Mouse (Mus musculus) embryonic facial prominence, embryonic 13.5 days (tissue): ENCODE measurements around the gene Vangl1. TPM values are rescaled to one million over a fixed set of nuclear protein-coding genes. Genes with fewer than 3 reads are reported as not detected.

Source experiments
- ATAC-seq: fragments of 200-750 bp; cut with Nextera tagmentation; 2 replicates; pipeline ENCODE4 v1.8.0; 2017; ENCODE audit warnings: low read depth; ENCODE audit not compliant: insufficient number of reproducible peaks, insufficient read depth, low FRiP score, low TSS enrichment
- H3K27ac ChIP-seq: fragments of 300-500 bp; sonication (generic); 2 replicates; pipeline ENCODE4 v1.5.1; 2015; ENCODE audit warnings: moderate library complexity, mild to moderate bottlenecking, inconsistent platforms
- H3K27me3 ChIP-seq: fragments of 300-500 bp; sonication (generic); 2 replicates; pipeline ENCODE4 v1.6.1; 2015; ENCODE audit warnings: mild to moderate bottlenecking, inconsistent platforms
- H3K36me3 ChIP-seq: fragments of 300-500 bp; sonication (generic); 2 replicates; pipeline ENCODE4 v1.6.1; 2015; ENCODE audit warnings: mild to moderate bottlenecking, inconsistent platforms
- H3K4me1 ChIP-seq: fragments of 300-500 bp; sonication (generic); 2 replicates; pipeline ENCODE4 v1.6.1; 2015; ENCODE audit warnings: inconsistent platforms
- H3K4me2 ChIP-seq: fragments of 300-500 bp; sonication (generic); 2 replicates; pipeline ENCODE4 v1.6.1; 2015; ENCODE audit warnings: moderate library complexity, mild to moderate bottlenecking, inconsistent platforms
- H3K4me3 ChIP-seq: fragments of 300-500 bp; sonication (generic); 2 replicates; pipeline ENCODE4 v1.5.1; 2015; ENCODE audit warnings: mild to moderate bottlenecking, inconsistent platforms
- H3K9ac ChIP-seq: fragments of 300-500 bp; sonication (generic); 2 replicates; pipeline ENCODE4 v1.6.1; 2015; ENCODE audit warnings: mild to moderate bottlenecking, inconsistent platforms
- H3K9me3 ChIP-seq: fragments of 300-500 bp; sonication (generic); 2 replicates; pipeline ENCODE4 v1.6.1; 2016; ENCODE audit warnings: inconsistent platforms
- WGBS: fragments of 180-500 bp; shearing (Covaris S2); methylation state at CpG from one replicate; pipeline ENCODE4 v1.1.7; 2015; ENCODE audit warnings: mixed read lengths; 5-methylcytosine and 5-hydroxymethylcytosine counted together
- polyA plus RNA-seq: library from polyadenylated mRNA; unstranded; fragments of >200 nt; fragmentation: Nextera tagmentation; extraction: Ambion mirVana; gene quantifications from 2 replicates; pipeline ENCODE4 v1.2.1, GENCODE M21; 2015

The Vangl1 gene
- polyA plus RNA-seq, 1 experiment from 2014 or later = 13.9 TPM

DNA sequence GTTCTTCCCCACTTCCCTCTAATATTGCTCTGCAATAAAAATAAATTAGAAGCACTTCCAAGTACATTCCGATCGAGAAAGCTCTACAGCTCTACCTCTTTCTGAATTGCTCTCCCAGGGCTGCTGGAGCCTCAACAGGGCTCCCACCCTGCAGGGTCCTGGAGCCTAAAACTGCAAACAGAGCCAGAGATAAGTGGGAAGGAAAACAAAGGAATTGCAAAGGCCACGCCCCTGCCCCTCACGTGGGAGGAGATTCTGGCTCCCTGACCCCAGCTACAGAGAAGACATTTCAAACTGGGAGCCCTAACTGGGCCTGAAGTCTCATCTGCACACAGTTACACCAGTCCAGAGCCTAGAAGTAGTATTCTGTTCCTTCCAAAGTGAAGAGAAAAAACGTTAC, 6.7 kb downstream of the Vangl1 start:
- Histone ChIP-seq H3K4me3 (no peak overlapping the region), H3K4me1 (peaks cover 60% of the 10 kb centered on the region), H3K27ac (no peak overlapping the region), H3K36me3 (peaks cover 10% of the 10 kb centered on the region), H3K9ac (no peak overlapping the region), H3K9me3 (no peaks in the 10 kb centered on the region), H3K27me3 (peaks cover 10% of the 10 kb centered on the region; the same call in 1 of the 2 replicates), H3K4me2 (no peak overlapping the region)
- ATAC-seq = no peak
- WGBS = 30% methylated on average over 5 of the region's 5 CpGs

DNA sequence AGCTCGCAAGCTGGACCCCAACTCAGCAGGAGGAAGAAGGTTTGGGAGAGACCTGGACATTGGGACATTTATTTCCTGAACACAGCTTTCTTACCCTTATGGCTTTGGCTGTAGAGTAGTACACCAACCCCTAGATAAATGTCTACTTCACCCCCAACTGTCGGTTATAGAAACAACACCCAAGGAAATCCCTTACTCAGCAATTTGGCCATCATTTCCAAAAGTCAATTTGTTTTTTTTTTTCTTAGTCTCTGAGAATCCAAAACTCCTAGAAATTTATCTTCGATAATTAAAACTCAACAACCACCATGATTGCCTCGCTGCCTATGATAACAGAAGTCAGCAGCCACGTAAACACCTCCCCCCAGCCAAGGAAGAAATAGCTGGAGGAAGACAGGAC, 7.3 kb downstream of the Vangl1 start:
- Histone ChIP-seq H3K27ac (no peak overlapping the region), H3K27me3 (peaks cover 10% of the 10 kb centered on the region; the same call in 1 of the 2 replicates), H3K9me3 (no peaks in the 10 kb centered on the region), H3K36me3 (peaks cover 10% of the 10 kb centered on the region), H3K4me1 (peaks cover 63% of the 10 kb centered on the region), H3K4me3 (no peak overlapping the region), H3K4me2 (no peak overlapping the region), H3K9ac (no peak overlapping the region)
- 86% methylated on average over 5 of the region's 5 CpGs for WGBS
- no peak for ATAC-seq

DNA sequence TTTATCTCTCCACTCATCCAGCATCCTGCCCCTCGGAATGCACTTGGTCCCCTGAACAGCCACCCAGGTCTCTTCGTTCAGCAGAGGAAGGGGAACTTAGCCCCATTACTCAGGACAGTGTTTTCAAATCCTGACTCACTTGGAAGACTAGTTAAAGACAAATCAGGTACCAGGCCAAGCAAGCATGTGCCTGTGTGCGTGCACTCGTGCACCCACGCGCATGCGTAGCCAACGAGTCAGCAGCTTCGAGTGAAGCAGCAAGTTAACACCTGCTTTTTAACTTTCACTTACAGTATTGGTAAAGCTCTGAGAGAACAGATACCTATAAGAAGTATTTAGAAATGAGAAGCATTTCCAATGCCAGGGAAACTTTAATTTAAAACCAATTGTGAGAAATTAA, 8.3 kb downstream of the Vangl1 start:
- H3K9ac ChIP-seq = no peak overlapping the region
- no peaks in the 10 kb centered on the region for H3K9me3 ChIP-seq
- ATAC-seq = no peak
- H3K27me3 ChIP-seq = peaks cover 10% of the 10 kb centered on the region; the same call in 1 of the 2 replicates
- peaks cover 63% of the 10 kb centered on the region for H3K4me1 ChIP-seq
- H3K4me3 ChIP-seq = no peak overlapping the region
- H3K27ac ChIP-seq = no peak overlapping the region
- no peak overlapping the region for H3K4me2 ChIP-seq
- H3K36me3 ChIP-seq = peaks cover 10% of the 10 kb centered on the region
- WGBS = 94% methylated on average over 9 of the region's 9 CpGs

GRCm38 (mm10) chr3:102195762-102196161, 8.7 kb downstream of the Vangl1 start:
- 63% methylated on average over 2 of the region's 2 CpGs for WGBS
- no peak for ATAC-seq
- H3K27me3 ChIP-seq = peaks cover 10% of the 10 kb centered on the region; the same call in 1 of the 2 replicates
- no peak overlapping the region for H3K4me3 ChIP-seq
- no peak overlapping the region for H3K4me2 ChIP-seq
- H3K4me1 ChIP-seq = peaks cover 63% of the 10 kb centered on the region
- H3K27ac ChIP-seq = no peak overlapping the region
- H3K9me3 ChIP-seq = no peaks in the 10 kb centered on the region
- H3K9ac ChIP-seq = no peak overlapping the region
- H3K36me3 ChIP-seq = peaks cover 10% of the 10 kb centered on the region

DNA sequence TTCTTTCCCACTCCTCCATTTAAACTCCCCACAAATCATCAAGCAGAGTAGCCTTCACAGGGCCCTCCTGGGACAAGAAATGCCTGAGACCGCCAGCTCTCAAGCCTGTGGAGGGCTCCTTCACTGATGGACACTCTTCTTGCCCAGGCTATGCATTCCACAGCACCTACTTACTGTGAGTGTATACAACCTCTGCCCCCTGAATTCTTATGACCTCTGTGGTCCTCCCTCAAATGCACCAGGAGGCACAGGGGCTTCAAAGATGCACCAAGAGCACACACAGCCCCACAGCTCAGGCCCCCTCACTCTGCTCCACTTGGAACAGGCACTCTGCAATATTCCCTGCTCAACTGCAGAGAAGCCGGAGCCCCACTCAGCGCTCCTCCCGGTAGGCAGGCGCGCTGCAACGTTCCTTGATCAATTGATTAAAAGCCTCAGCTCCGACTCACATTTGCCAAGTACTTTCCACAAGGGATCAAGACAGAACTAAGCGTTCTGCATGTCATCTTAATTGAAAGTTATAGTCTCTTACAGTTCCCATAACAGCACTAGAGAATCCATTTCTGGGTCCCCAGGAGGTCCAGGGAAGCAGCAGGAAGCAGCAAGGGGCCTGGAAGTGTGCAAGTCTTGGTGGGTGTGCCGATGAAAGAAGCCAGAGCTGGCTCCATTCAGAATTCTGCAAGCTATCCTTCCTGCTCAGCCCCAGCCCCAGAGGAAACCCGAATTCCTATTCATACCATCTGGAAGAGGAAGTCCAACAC, 10.0 kb downstream of the Vangl1 start:
- peaks cover 70% of the 10 kb centered on the region for H3K4me1 ChIP-seq
- H3K36me3 ChIP-seq = peaks cover 10% of the 10 kb centered on the region
- H3K27me3 ChIP-seq = peaks cover 10% of the 10 kb centered on the region; the same call in 1 of the 2 replicates
- WGBS = 6% methylated on average over 11 of the region's 11 CpGs
- peak overlapping the region; percentile 42 for H3K4me2 ChIP-seq
- no peak overlapping the region; the same call in 1 of the 2 replicates for H3K4me3 ChIP-seq
- H3K9ac ChIP-seq = peak overlapping the region; percentile 32; the same call in 1 of the 2 replicates
- H3K9me3 ChIP-seq = no peaks in the 10 kb centered on the region
- no peak for ATAC-seq
- peak overlapping the region; percentile 85 for H3K27ac ChIP-seq

DNA sequence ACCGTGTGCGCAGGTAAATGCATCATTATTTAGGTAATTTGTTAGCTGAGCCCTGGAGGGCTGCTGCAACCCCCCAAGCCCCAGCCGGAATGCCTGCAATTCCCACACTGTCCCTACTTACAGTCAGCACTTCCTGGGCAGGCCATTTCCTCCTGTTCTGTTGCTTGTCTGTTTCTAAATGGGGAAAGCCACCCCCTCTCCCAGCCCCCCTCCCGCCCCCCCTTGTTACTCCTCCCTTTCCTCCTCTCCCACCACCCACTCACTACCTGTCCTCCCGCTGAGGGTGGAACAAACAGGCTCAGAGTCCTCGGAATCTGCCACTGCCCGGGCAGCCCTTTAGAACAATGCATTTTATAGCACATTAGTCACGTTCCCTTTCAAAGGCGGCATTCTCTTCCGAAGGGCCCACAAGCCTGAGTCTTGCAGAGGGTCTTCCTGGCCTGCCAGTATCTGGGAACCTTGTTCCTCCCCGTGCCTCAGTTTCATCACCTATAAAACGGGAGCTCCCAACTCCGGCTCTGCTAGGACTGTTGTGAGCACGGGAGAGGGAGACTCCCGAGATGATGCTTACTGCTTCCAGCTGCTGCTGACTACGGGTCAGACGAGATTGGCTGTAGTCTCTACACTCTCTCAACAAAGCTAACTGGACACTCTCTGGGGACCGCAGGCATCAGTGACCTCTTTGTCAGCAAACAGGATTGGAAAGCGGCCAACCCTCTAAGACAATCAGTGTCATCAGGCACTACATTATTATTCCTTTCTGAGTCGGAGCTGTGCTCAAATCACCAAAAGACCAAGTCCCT, 10.8 kb downstream of the Vangl1 start:
- Histone ChIP-seq H3K4me2 (peak overlapping the region; percentile 42), H3K4me3 (no peak overlapping the region; the same call in 1 of the 2 replicates), H3K9me3 (no peaks in the 10 kb centered on the region), H3K4me1 (peaks cover 73% of the 10 kb centered on the region), H3K27ac (peak overlapping the region; percentile 85), H3K27me3 (peaks cover 10% of the 10 kb centered on the region; the same call in 1 of the 2 replicates), H3K36me3 (peaks cover 10% of the 10 kb centered on the region), H3K9ac (no peak overlapping the region)
- 7% methylated on average over 20 of the region's 20 CpGs for WGBS
- ATAC-seq = 0 out of 2 replicates have a peak, but pooled peaks have one; percentile 3

DNA sequence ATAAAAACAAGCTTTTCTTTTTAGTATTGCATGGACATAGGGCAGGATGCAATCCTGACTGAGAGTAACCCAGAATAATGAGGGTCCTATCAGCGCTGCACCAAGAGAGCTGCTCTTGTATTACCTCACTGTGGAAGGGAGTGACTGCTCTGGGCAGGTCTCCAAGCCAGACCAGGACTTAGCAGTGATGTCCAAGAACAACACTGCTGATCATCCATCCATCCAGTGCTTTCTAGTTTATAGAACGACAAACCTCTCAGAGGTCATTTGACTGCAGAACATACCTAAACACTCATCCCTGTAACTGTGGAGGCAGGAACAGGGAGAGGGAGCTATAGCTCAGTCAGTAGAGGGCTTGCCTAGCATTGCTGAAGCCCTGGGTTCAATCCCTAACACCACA, 11.9 kb downstream of the Vangl1 start:
- no peak for ATAC-seq
- 73% methylated on average over 2 of the region's 2 CpGs for WGBS
- Histone ChIP-seq H3K4me2 (no peak overlapping the region), H3K27ac (0 out of 2 replicates have a peak overlapping the region, but pooled peaks have one; percentile 85), H3K27me3 (peaks cover 10% of the 10 kb centered on the region; the same call in 1 of the 2 replicates), H3K4me3 (no peak overlapping the region), H3K4me1 (peaks cover 68% of the 10 kb centered on the region), H3K9ac (no peak overlapping the region), H3K9me3 (no peaks in the 10 kb centered on the region), H3K36me3 (peaks cover 19% of the 10 kb centered on the region)

DNA sequence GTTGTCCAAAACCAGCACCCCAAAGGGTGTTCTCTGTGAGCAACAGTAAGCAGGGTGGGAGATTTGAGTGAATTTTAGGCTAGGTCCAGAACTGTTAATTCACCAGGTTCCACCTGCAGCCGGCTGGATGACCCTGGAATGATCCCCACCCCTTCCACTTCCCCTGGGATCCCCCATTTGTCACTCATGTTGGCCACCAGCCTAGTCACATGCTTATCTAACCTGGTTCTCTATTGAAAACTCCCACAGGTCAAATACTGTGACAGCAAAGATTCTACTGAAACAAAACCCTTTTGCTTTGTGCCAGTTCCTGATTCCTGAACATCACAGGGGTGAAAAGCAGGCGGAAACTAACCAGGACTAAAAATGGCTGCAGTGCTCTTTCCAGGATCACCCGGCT, 12.9 kb downstream of the Vangl1 start:
- H3K9ac ChIP-seq = no peak overlapping the region
- 76% methylated on average over 3 of the region's 3 CpGs for WGBS
- H3K27me3 ChIP-seq = peaks cover 7% of the 10 kb centered on the region; the same call in 1 of the 2 replicates
- H3K27ac ChIP-seq = no peak overlapping the region
- no peaks in the 10 kb centered on the region for H3K9me3 ChIP-seq
- no peak for ATAC-seq
- no peak overlapping the region for H3K4me3 ChIP-seq
- H3K36me3 ChIP-seq = peaks cover 18% of the 10 kb centered on the region
- no peak overlapping the region for H3K4me2 ChIP-seq
- peaks cover 73% of the 10 kb centered on the region for H3K4me1 ChIP-seq

GRCm38 (mm10) chr3:102190642-102191041, 13.9 kb downstream of the Vangl1 start:
- ATAC-seq = no peak
- Histone ChIP-seq H3K4me1 (peaks cover 67% of the 10 kb centered on the region), H3K36me3 (peaks cover 17% of the 10 kb centered on the region), H3K27ac (no peak overlapping the region), H3K4me2 (no peak overlapping the region), H3K27me3 (peaks cover 6% of the 10 kb centered on the region; the same call in 1 of the 2 replicates), H3K4me3 (no peak overlapping the region), H3K9ac (no peak overlapping the region), H3K9me3 (peaks cover 3% of the 10 kb centered on the region; the same call in 1 of the 2 replicates)

GRCm38 (mm10) chr3:102190015-102190414, 14.5 kb downstream of the Vangl1 start:
- peaks cover 61% of the 10 kb centered on the region for H3K4me1 ChIP-seq

GRCm38 (mm10) chr3:102188972-102189371, 15.5 kb downstream of the Vangl1 start:
- Histone ChIP-seq H3K9me3 (peaks cover 3% of the 10 kb centered on the region; the same call in 1 of the 2 replicates), H3K36me3 (peaks cover 21% of the 10 kb centered on the region), H3K4me2 (no peak overlapping the region), H3K27ac (no peak overlapping the region), H3K9ac (no peak overlapping the region), H3K4me3 (no peak overlapping the region), H3K27me3 (peaks cover 6% of the 10 kb centered on the region; the same call in 1 of the 2 replicates), H3K4me1 (peaks cover 58% of the 10 kb centered on the region)
- 31% methylated on average over 6 of the region's 6 CpGs for WGBS
- ATAC-seq = no peak

More at GRCm38 (mm10) chr3:102190015-102190414, 14.5 kb downstream of the Vangl1 start:
- Histone ChIP-seq H3K4me3 (no peak overlapping the region), H3K27me3 (peaks cover 6% of the 10 kb centered on the region; the same call in 1 of the 2 replicates), H3K27ac (peak overlapping the region; percentile 1; the same call in 1 of the 2 replicates), H3K9me3 (peaks cover 3% of the 10 kb centered on the region; the same call in 1 of the 2 replicates), H3K9ac (no peak overlapping the region), H3K4me2 (no peak overlapping the region), H3K36me3 (peaks cover 18% of the 10 kb centered on the region)
- WGBS = 14% methylated on average over 4 of the region's 4 CpGs
- ATAC-seq = no peak
